Mouse (Mus musculus) ovary, postnatal 36 days (tissue): ENCODE data around the gene Trpv2.

Source experiments
- DNase-seq: peaks from one replicate; pipeline ENCODE4 v3.0.0; 2022; ENCODE audit warnings: low spot score, mixed read lengths

Trpv2 gene

GRCm38 (mm10) chr11:62630225-62630821, 56.0 kb downstream of the Trpv2 start:
- no peak for DNase-seq

- no peak for DNase-seq
These were observed 56.9 kb downstream of the Trpv2 start for GRCm38 (mm10) chr11:62631138-62631537.

- peak; percentile 40 for DNase-seq
These were observed 61.1 kb downstream of the Trpv2 start for GRCm38 (mm10) chr11:62635406-62635805.

- no peak for DNase-seq
These were observed 62.0 kb downstream of the Trpv2 start for GRCm38 (mm10) chr11:62636105-62636839.

- DNase-seq, result no peak
These were observed 62.5 kb downstream of the Trpv2 start for GRCm38 (mm10) chr11:62636840-62637221.

- DNase-seq, result no peak
These were observed 63.1 kb downstream of the Trpv2 start for GRCm38 (mm10) chr11:62637401-62637800.

GRCm38 (mm10) chr11:62637806-62638205, 63.5 kb downstream of the Trpv2 start:
- peak; percentile 33 for DNase-seq

- DNase-seq, result no peak
These were observed 64.1 kb downstream of the Trpv2 start for GRCm38 (mm10) chr11:62638402-62638801.

- no peak for DNase-seq
These were observed 66.1 kb downstream of the Trpv2 start for GRCm38 (mm10) chr11:62640378-62640777.

- DNase-seq, result no peak
These were observed 67.9 kb downstream of the Trpv2 start for GRCm38 (mm10) chr11:62642023-62642844.

GRCm38 (mm10) chr11:62643011-62643631, 68.8 kb downstream of the Trpv2 start:
- DNase-seq, result peak; percentile 71

- no peak for DNase-seq
These were observed 69.5 kb downstream of the Trpv2 start for GRCm38 (mm10) chr11:62643681-62644363.

GRCm38 (mm10) chr11:62644602-62645336, 70.5 kb downstream of the Trpv2 start:
- no peak for DNase-seq

GRCm38 (mm10) chr11:62645337-62645675, 71.0 kb downstream of the Trpv2 start:
- DNase-seq, result peak; percentile 73

GRCm38 (mm10) chr11:62645732-62646494, 71.6 kb downstream of the Trpv2 start:
- DNase-seq, result peak; percentile 44

GRCm38 (mm10) chr11:62646495-62646843, 72.2 kb downstream of the Trpv2 start:
- no peak for DNase-seq

- no peak for DNase-seq
These were observed 72.8 kb downstream of the Trpv2 start for GRCm38 (mm10) chr11:62646958-62647515.

GRCm38 (mm10) chr11:62647661-62648590, 73.6 kb downstream of the Trpv2 start, which contains the start of gene Lrrc75a:
Gene Lrrc75a, minus strand, starts transcription at chr11:62648523.
- DNase-seq, result no peak
